Mouse (Mus musculus) heart, embryonic 14.5 days (tissue): ENCODE measurements around the gene Gm20458. TPM values are rescaled to one million over a fixed set of nuclear protein-coding genes. Genes with fewer than 3 reads are reported as not detected.

Source experiments
- ATAC-seq: fragments of 200-750 bp; cut with Nextera tagmentation; 2 replicates; pipeline ENCODE4 v1.8.0; 2017; ENCODE audit warnings: low read depth, moderate TSS enrichment; ENCODE audit not compliant: insufficient number of reproducible peaks, insufficient read depth, low FRiP score
- H3K27ac ChIP-seq, 2 experiments: fragments of 200-500 bp in 1 of 2; fragments of 300-500 bp in 1 of 2; sonication (generic) in 1 of 2; replicated peaks in 1 of 2; 2 replicates each; pipeline ENCODE4 v1.5.1; 2012 to 2014; ENCODE audit warnings: low read depth in 2 of 2, low read length in 2 of 2, control low read depth in 1 of 2, mild to moderate bottlenecking in 1 of 2, mixed read lengths in 1 of 2; ENCODE audit not compliant: control insufficient read depth in 1 of 2, insufficient read depth in 1 of 2
- H3K27me3 ChIP-seq: fragments of 300-500 bp; sonication (generic); 2 replicates; pipeline ENCODE4 v1.6.1; 2014; ENCODE audit warnings: mild to moderate bottlenecking, low read length, control low read depth; ENCODE audit not compliant: control insufficient read depth, insufficient read depth
- H3K36me3 ChIP-seq: fragments of 300-500 bp; sonication (generic); 2 replicates; pipeline ENCODE4 v1.6.1; 2014; ENCODE audit warnings: mild to moderate bottlenecking, control low read depth, low read length, mixed read lengths; ENCODE audit not compliant: control insufficient read depth, insufficient read depth
- H3K4me1 ChIP-seq, 2 experiments: fragments of 200-500 bp in 1 of 2; fragments of 300-500 bp in 1 of 2; sonication (generic) in 1 of 2; 2 replicates each; pipeline ENCODE4 v1.6.1; 2012 to 2014; ENCODE audit warnings: low read length in 2 of 2, control low read depth in 1 of 2, mixed read lengths in 1 of 2; ENCODE audit not compliant: control insufficient read depth in 2 of 2, insufficient read depth in 2 of 2
- H3K4me2 ChIP-seq: fragments of 300-500 bp; sonication (generic); 2 replicates; pipeline ENCODE4 v1.6.1; 2014; ENCODE audit warnings: mild to moderate bottlenecking, low read length
- H3K4me3 ChIP-seq, 2 experiments: fragments of 200-500 bp in 1 of 2; fragments of 300-500 bp in 1 of 2; sonication (generic) in 1 of 2; 2 replicates each; pipeline ENCODE4 v1.5.1; 2012 to 2014; ENCODE audit warnings: low read length in 2 of 2, mild to moderate bottlenecking in 2 of 2, control low read depth in 1 of 2, low read depth in 1 of 2, moderate library complexity in 1 of 2; ENCODE audit not compliant: control insufficient read depth in 1 of 2, insufficient read depth in 1 of 2
- H3K9ac ChIP-seq: fragments of 300-500 bp; sonication (generic); 2 replicates; pipeline ENCODE4 v1.6.1; 2014; ENCODE audit warnings: mild to moderate bottlenecking, low read length
- H3K9me3 ChIP-seq: fragments of 300-500 bp; sonication (generic); 2 replicates; pipeline ENCODE4 v1.6.1; 2016; ENCODE audit warnings: low read length, control low read depth; ENCODE audit not compliant: control insufficient read depth
- WGBS: fragments of 180-500 bp; shearing (Covaris S2); extraction: QIAGEN DNeasy Blood & Tissue Kit; methylation state at CpG from one replicate; pipeline ENCODE4 v1.1.7; 2014; 5-methylcytosine and 5-hydroxymethylcytosine counted together
- polyA plus RNA-seq: library from polyadenylated mRNA; unstranded; fragments of >200 nt; fragmentation: Nextera tagmentation; extraction: Ambion mirVana; gene quantifications from 2 replicates; pipeline ENCODE4 v1.2.1, GENCODE M21; 2014

Gene Gm20458
- polyA plus RNA-seq, 1 experiment from 2014 or later: 16.3 TPM

GRCm38 (mm10) chr2:164454846-164455245 lies 5.9 kb upstream of the Gm20458 start:
- peak overlapping the region; percentile 29 for H3K4me2 ChIP-seq

GRCm38 (mm10) chr2:164455421-164456190 lies 5.2 kb upstream of the Gm20458 start:
- 68% methylated on average over 6 of the region's 6 CpGs for WGBS
- no peak for ATAC-seq
- Histone ChIP-seq H3K9me3 (no peaks in the 10 kb centered on the region), H3K9ac (no peak overlapping the region), H3K27ac (peak overlapping the region in 1 of 2 experiments; percentile 48; a peak in 2 of 4 replicates), H3K4me2 (peak overlapping the region; percentile 29; the same call in 1 of the 2 replicates), H3K4me1 (peaks cover 38 to 54% of the 10 kb centered on the region in 2 experiments), H3K4me3 (no peak overlapping the region), H3K36me3 (no peaks in the 10 kb centered on the region), H3K27me3 (no peaks in the 10 kb centered on the region)

More at GRCm38 (mm10) chr2:164454846-164455245, 5.9 kb upstream of the Gm20458 start:
- ATAC-seq: no peak
- Histone ChIP-seq H3K9ac (no peak overlapping the region), H3K27me3 (no peaks in the 10 kb centered on the region), H3K36me3 (no peaks in the 10 kb centered on the region), H3K4me3 (no peak overlapping the region), H3K9me3 (peaks cover 5% of the 10 kb centered on the region; the same call in 1 of the 2 replicates), H3K4me1 (peaks cover 38 to 56% of the 10 kb centered on the region in 2 experiments), H3K27ac (peak overlapping the region; percentile 48 to 49)
- WGBS: 45% methylated on average over 10 of the region's 10 CpGs

- H3K27me3 ChIP-seq: no peaks in the 10 kb centered on the region
- no peak overlapping the region for H3K4me3 ChIP-seq
- no peak overlapping the region for H3K9ac ChIP-seq
- H3K9me3 ChIP-seq: no peaks in the 10 kb centered on the region
- no peaks in the 10 kb centered on the region for H3K36me3 ChIP-seq
- WGBS: 79% methylated on average over 1 of the region's 1 CpGs
- ATAC-seq: no peak
- H3K27ac ChIP-seq: no peak overlapping the region
- H3K4me2 ChIP-seq: no peak overlapping the region
- H3K4me1 ChIP-seq: peaks cover 38 to 54% of the 10 kb centered on the region in 2 experiments
Observed at GRCm38 (mm10) chr2:164456413-164456812, 4.4 kb upstream of the Gm20458 start.

GRCm38 (mm10) chr2:164456864-164457300 lies 3.9 kb upstream of the Gm20458 start, which contains the start of gene Sys1:
Gene Sys1 (plus strand): TSS chr2:164456964.
- H3K36me3 ChIP-seq: no peaks in the 10 kb centered on the region
- H3K27me3 ChIP-seq: no peaks in the 10 kb centered on the region
- 0 out of 4 replicates have a peak within 1 kb of the TSS, but pooled peaks of 1 of the 2 experiments have one; percentile 6 for H3K27ac ChIP-seq
- ATAC-seq: no peak
- peak within 1 kb of the TSS; percentile 55; the same call in 1 of the 2 replicates for H3K9ac ChIP-seq
- H3K4me1 ChIP-seq: peaks cover 38 to 54% of the 10 kb centered on the region in 2 experiments
- H3K9me3 ChIP-seq: no peaks in the 10 kb centered on the region
- peak within 1 kb of the TSS; percentile 46 for H3K4me2 ChIP-seq
- H3K4me3 ChIP-seq: no peak within 1 kb of the TSS
- WGBS: 4% methylated on average over 7 of the region's 7 CpGs

- Histone ChIP-seq H3K4me1 (peaks cover 30 to 45% of the 10 kb centered on the region in 2 experiments), H3K36me3 (peaks cover 5% of the 10 kb centered on the region), H3K4me2 (no peak overlapping the region), H3K27ac (no peak overlapping the region), H3K27me3 (no peaks in the 10 kb centered on the region), H3K4me3 (no peak overlapping the region), H3K9me3 (no peaks in the 10 kb centered on the region), H3K9ac (no peak overlapping the region)
- ATAC-seq: no peak
- 54% methylated on average over 7 of the region's 7 CpGs for WGBS
Observed at GRCm38 (mm10) chr2:164457942-164458341, 2.8 kb upstream of the Gm20458 start.

- Histone ChIP-seq H3K4me2 (no peak overlapping the region), H3K9ac (no peak overlapping the region), H3K4me1 (peaks cover 25 to 39% of the 10 kb centered on the region in 2 experiments), H3K27ac (no peak overlapping the region), H3K27me3 (no peaks in the 10 kb centered on the region), H3K4me3 (no peak overlapping the region), H3K36me3 (peaks cover 11% of the 10 kb centered on the region), H3K9me3 (no peaks in the 10 kb centered on the region)
- ATAC-seq: no peak
- WGBS: 84% methylated on average over 8 of the region's 8 CpGs
Observed at GRCm38 (mm10) chr2:164458535-164458934, 2.2 kb upstream of the Gm20458 start.

GRCm38 (mm10) chr2:164465161-164465560 lies 4.4 kb downstream of the Gm20458 start:
- ATAC-seq: no peak
- H3K9ac ChIP-seq: no peak overlapping the region
- H3K36me3 ChIP-seq: peaks cover 55% of the 10 kb centered on the region
- H3K27me3 ChIP-seq: no peaks in the 10 kb centered on the region
- no peaks in the 10 kb centered on the region for H3K9me3 ChIP-seq
- H3K27ac ChIP-seq: no peak overlapping the region
- H3K4me3 ChIP-seq: no peak overlapping the region
- H3K4me1 ChIP-seq: peaks cover 3 to 5% of the 10 kb centered on the region in 2 experiments; a peak in 3 of 4 replicates
- H3K4me2 ChIP-seq: no peak overlapping the region
